Mouse (Mus musculus) embryonic facial prominence, embryonic 14.5 days (tissue): ENCODE results near the gene Ppm1n. TPM values are rescaled to one million over a fixed set of nuclear protein-coding genes. Genes with fewer than 3 reads are reported as not detected.

Experiments used
- ATAC-seq: fragments of 200-750 bp; cut with Nextera tagmentation; 2 replicates; pipeline ENCODE4 v1.8.0; 2017; ENCODE audit warnings: low read depth, moderate number of reproducible peaks, moderate TSS enrichment
- DNase-seq: peaks from one replicate; pipeline ENCODE4 v3.0.0-alpha.2; 2015; ENCODE audit warnings: low spot score
- H3K27ac ChIP-seq: fragments of 300-500 bp; sonication (generic); replicated peaks from 2 replicates; pipeline ENCODE4 v1.5.1; 2014; ENCODE audit warnings: low read depth, mild to moderate bottlenecking, low read length, moderate library complexity
- H3K27me3 ChIP-seq: fragments of 300-500 bp; sonication (generic); replicated peaks from 2 replicates; pipeline ENCODE4 v1.6.1; 2014; ENCODE audit warnings: low read length; ENCODE audit not compliant: control insufficient read depth, insufficient read depth
- H3K36me3 ChIP-seq: fragments of 300-500 bp; sonication (generic); 2 replicates; pipeline ENCODE4 v1.6.1; 2014; ENCODE audit warnings: low read length, mixed read lengths; ENCODE audit not compliant: control insufficient read depth, insufficient read depth
- H3K4me1 ChIP-seq: fragments of 300-500 bp; sonication (generic); 2 replicates; pipeline ENCODE4 v1.6.1; 2014; ENCODE audit warnings: antibody characterized with exemption, low read length; ENCODE audit not compliant: control insufficient read depth, insufficient read depth
- H3K4me2 ChIP-seq: fragments of 300-500 bp; sonication (generic); 2 replicates; pipeline ENCODE4 v1.6.1; 2014; ENCODE audit warnings: low read depth, mild to moderate bottlenecking, low read length, moderate library complexity, mixed read lengths
- H3K4me3 ChIP-seq: fragments of 300-500 bp; sonication (generic); 2 replicates; pipeline ENCODE4 v1.5.1; 2014; ENCODE audit warnings: low read depth, mild to moderate bottlenecking, low read length
- H3K9ac ChIP-seq: fragments of 300-500 bp; sonication (generic); 2 replicates; pipeline ENCODE4 v1.6.1; 2014; ENCODE audit warnings: low read depth, mild to moderate bottlenecking, low read length, moderate library complexity, mixed read lengths
- H3K9me3 ChIP-seq: fragments of 300-500 bp; sonication (generic); 2 replicates; pipeline ENCODE4 v1.6.1; 2016; ENCODE audit warnings: low read length; ENCODE audit not compliant: control insufficient read depth
- WGBS: fragments of 180-500 bp; shearing (Covaris S2); extraction: QIAGEN DNeasy Blood & Tissue Kit; methylation state at CpG from one replicate; pipeline ENCODE4 v1.1.7; 2014; 5-methylcytosine and 5-hydroxymethylcytosine counted together
- polyA plus RNA-seq: library from polyadenylated mRNA; unstranded; fragments of >200 nt; fragmentation: Nextera tagmentation; extraction: Ambion mirVana; gene quantifications from 2 replicates; pipeline ENCODE4 v1.2.1, GENCODE M21; 2014

The Ppm1n gene
- 0.49 TPM in 1 of 2 replicates, not detected in the other for polyA plus RNA-seq

DNA sequence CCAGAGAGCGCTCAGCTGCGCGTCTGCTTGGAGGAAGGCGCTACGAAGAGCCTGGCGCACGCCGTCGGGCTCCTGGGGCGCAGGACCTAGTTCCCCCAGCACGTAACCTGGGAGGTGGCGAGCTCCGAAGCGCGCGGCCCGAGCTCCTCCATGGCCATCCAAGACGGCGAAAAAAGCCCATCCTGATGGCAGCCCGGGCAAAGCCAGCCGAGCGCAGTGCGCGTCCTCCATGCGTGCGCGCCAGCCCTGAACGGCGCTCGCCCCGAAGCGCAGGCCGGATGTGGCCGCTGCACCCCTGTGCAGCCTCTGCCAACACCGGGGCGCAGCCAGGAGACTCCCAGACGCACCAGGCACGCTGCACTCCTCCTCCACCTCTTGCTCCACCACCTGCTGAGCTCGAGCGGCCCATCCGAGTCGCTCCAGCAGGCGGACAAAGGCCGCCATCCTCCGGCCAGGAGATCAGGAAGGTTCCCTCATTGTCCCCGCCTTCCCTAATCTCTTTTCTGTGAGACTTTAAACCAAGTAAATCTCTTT is at the start of gene Ppm1n:
Ppm1n (minus strand) TSS at position 484 of the 534 bp plus-strand sequence.
- H3K36me3 ChIP-seq = no peaks in the 10 kb centered on the region
- ATAC-seq = no peak
- peaks cover 53% of the 10 kb centered on the region for H3K27me3 ChIP-seq
- no peak for DNase-seq
- no peak within 1 kb of the TSS for H3K9ac ChIP-seq
- WGBS = under 1% methylated on average over 15 of the region's 46 CpGs
- no peaks in the 10 kb centered on the region for H3K9me3 ChIP-seq
- H3K4me2 ChIP-seq = peak within 1 kb of the TSS; percentile 41
- H3K4me1 ChIP-seq = no peaks in the 10 kb centered on the region
- H3K4me3 ChIP-seq = peak within 1 kb of the TSS; percentile 30
- no peak within 1 kb of the TSS for H3K27ac ChIP-seq

GRCm38 (mm10) chr7:19328425-19328824 is 48.6 kb upstream of the Ppm1n start:
- H3K9ac ChIP-seq = no peak overlapping the region
- no peaks in the 10 kb centered on the region for H3K36me3 ChIP-seq
- no peak overlapping the region for H3K27ac ChIP-seq
- H3K4me1 ChIP-seq = peaks cover 10% of the 10 kb centered on the region
- no peaks in the 10 kb centered on the region; the same call in 1 of the 2 replicates for H3K9me3 ChIP-seq
- no peak overlapping the region for H3K4me2 ChIP-seq
- no peaks in the 10 kb centered on the region; the same call in 1 of the 2 replicates for H3K27me3 ChIP-seq
- DNase-seq = no peak
- H3K4me3 ChIP-seq = no peak overlapping the region
- no peak for ATAC-seq

DNA sequence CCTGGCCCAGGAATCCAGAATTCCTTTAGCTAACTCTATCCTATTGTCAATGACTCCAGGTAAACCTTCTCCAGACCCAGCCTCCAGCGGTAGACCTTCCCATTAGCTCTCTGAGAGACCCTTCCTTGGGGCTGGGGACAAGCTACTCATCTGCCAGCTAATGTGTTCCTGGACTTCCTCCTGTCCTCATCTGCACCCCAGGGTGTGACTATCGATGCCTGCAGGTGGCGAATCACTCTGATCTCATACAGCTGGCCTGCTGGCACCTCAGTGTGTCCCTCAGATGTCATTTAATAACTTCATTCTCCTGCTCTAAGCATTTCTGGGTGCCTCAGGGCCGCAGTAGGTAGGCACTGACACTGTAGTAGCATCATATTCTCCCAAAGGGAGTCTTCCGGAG is 47.9 kb upstream of the Ppm1n start:
- Histone ChIP-seq H3K27ac (peak overlapping the region; percentile 72; the same call in 1 of the 2 replicates), H3K4me3 (0 out of 2 replicates have a peak overlapping the region, but pooled peaks have one; percentile 41)
- no peak for ATAC-seq

GRCm38 (mm10) chr7:19327128-19327527 is 47.3 kb upstream of the Ppm1n start:
- Histone ChIP-seq H3K9me3 (no peaks in the 10 kb centered on the region; the same call in 1 of the 2 replicates), H3K4me1 (peaks cover 10% of the 10 kb centered on the region), H3K4me2 (peak overlapping the region; percentile 64), H3K36me3 (no peaks in the 10 kb centered on the region), H3K9ac (peak overlapping the region; percentile 66), H3K27me3 (no peaks in the 10 kb centered on the region; the same call in 1 of the 2 replicates), H3K27ac (peak overlapping the region; percentile 72), H3K4me3 (peak overlapping the region; percentile 41)
- ATAC-seq (peak; percentile 75), DNase-seq (peak; percentile 94)
- WGBS = 3% methylated on average over 14 of the region's 22 CpGs

More for the DNA sequence above, 47.9 kb upstream of the Ppm1n start:
- Histone ChIP-seq H3K36me3 (no peaks in the 10 kb centered on the region), H3K27me3 (no peaks in the 10 kb centered on the region; the same call in 1 of the 2 replicates), H3K9ac (peak overlapping the region; percentile 66; the same call in 1 of the 2 replicates), H3K4me1 (peaks cover 10% of the 10 kb centered on the region), H3K4me2 (peak overlapping the region; percentile 64), H3K9me3 (no peaks in the 10 kb centered on the region; the same call in 1 of the 2 replicates)
- DNase-seq = no peak
- WGBS = 79% methylated on average over 5 of the region's 5 CpGs

DNA sequence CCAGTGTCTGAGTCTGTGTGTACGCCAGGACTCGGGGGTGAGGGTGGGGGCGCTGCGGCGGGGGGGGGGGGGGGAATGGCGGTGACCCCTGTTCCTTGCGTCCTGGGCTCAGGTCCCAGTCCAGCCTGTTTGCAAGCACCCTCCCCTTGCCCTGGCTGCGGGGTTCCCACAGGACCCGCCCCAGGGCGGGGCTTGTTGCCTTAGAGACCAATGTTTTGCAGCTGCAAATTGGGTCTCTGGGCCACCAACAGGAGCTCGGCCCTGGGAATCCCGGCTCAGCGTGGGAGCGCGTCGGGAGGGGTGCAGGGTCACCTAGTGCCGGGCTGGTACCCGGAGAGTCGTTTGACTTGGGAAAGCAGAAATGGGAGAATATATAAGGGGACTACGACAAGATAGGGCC is 46.5 kb upstream of the Ppm1n start:
- Histone ChIP-seq H3K9ac (peak overlapping the region; percentile 66), H3K27ac (peak overlapping the region; percentile 72)

DNA sequence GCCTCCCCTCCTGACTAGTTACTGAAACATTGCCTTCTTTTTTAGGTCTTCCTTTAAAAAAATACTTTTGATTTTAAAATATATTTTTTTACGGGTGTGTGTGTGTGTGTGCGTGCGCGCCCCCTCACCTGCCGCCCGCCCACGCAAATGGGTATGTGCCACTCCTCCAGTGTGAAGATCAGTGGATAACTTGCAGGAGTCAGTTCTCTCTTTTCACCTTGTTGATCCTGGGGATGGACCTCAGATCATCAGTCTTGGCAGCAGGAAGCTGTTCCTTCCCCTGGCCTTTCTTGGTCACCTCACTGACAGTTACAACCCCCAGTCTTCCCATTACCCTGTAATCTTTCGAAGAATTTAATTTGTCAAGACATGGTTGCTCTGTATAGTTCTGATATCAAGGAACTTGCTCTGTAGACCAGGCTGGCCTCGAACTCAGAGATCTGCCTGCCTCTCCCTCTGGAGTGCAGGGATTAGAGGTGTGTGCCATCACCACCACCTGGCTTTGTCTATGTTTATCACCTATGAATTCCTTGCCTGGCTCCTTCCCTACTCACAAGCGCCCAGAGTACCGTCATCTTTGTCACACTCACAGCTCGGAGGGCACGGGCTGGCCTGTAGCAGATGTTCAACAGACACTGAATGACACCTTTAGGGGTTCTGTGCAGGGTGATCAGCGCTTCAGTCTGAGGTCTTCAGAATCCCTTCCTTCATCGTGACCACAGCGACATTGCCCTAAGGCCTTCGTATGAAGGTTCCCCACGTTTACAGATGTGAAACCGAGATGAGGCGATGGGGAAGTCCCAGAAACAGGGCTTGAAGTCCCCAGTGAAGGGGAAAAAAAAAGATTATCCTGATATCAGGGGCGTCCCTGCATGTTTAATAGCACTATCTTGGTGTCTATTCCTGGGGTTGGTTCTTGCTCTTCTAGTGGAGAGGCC is 45.7 kb upstream of the Ppm1n start:
- no peak overlapping the region for H3K9ac ChIP-seq
- no peak overlapping the region for H3K4me3 ChIP-seq
- no peak overlapping the region for H3K27ac ChIP-seq
- H3K4me1 ChIP-seq = peaks cover 12% of the 10 kb centered on the region
- WGBS = 74% methylated on average over 21 of the region's 21 CpGs
- DNase-seq (no peak), ATAC-seq (no peak)
- no peaks in the 10 kb centered on the region for H3K36me3 ChIP-seq
- H3K9me3 ChIP-seq = no peaks in the 10 kb centered on the region; the same call in 1 of the 2 replicates
- peak overlapping the region; percentile 64; the same call in 1 of the 2 replicates for H3K4me2 ChIP-seq
- H3K27me3 ChIP-seq = no peaks in the 10 kb centered on the region; the same call in 1 of the 2 replicates

More for the DNA sequence above, 46.5 kb upstream of the Ppm1n start:
- no peaks in the 10 kb centered on the region for H3K36me3 ChIP-seq
- peak overlapping the region; percentile 64 for H3K4me2 ChIP-seq
- peak overlapping the region; percentile 41 for H3K4me3 ChIP-seq
- under 1% methylated on average over 19 of the region's 20 CpGs for WGBS
- DNase-seq = peak; percentile 89
- H3K4me1 ChIP-seq = peaks cover 10% of the 10 kb centered on the region
- H3K9me3 ChIP-seq = no peaks in the 10 kb centered on the region; the same call in 1 of the 2 replicates
- peak; percentile 78 for ATAC-seq
- no peaks in the 10 kb centered on the region; the same call in 1 of the 2 replicates for H3K27me3 ChIP-seq

- H3K4me1 ChIP-seq = peaks cover 19% of the 10 kb centered on the region
- no peaks in the 10 kb centered on the region; the same call in 1 of the 2 replicates for H3K9me3 ChIP-seq
- H3K27me3 ChIP-seq = no peaks in the 10 kb centered on the region; the same call in 1 of the 2 replicates
- H3K36me3 ChIP-seq = no peaks in the 10 kb centered on the region
- no peak overlapping the region for H3K27ac ChIP-seq
- no peak overlapping the region for H3K9ac ChIP-seq
- H3K4me2 ChIP-seq = no peak overlapping the region
- DNase-seq (no peak), ATAC-seq (no peak)
- H3K4me3 ChIP-seq = no peak overlapping the region
- WGBS = 89% methylated on average over 11 of the region's 11 CpGs
Measured at GRCm38 (mm10) chr7:19324221-19324620, 44.4 kb upstream of the Ppm1n start.

DNA sequence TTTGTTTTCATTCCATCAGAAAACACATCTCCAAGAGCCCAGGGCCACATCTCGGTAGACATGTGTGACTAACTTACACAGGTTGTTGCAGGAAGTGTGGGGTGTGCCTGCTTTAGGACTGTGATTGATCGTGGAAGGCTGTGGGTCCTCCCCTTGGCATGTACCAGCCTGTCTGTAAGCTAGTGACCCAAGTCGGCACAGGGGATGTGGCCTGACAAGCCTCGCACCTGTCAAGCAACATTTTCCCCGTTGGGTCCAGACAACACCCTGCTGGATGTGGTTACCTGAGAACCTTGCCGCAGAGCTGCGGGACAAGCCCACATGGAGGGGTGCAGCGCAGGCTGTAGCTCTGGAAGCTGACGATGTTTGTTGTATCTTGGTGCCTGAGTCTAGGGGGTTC is 42.6 kb upstream of the Ppm1n start:
- ATAC-seq (peak; percentile 9; the same call in 1 of the 2 replicates), DNase-seq (peak; percentile 71)
- no peak overlapping the region for H3K4me3 ChIP-seq
- H3K27me3 ChIP-seq = no peaks in the 10 kb centered on the region; the same call in 1 of the 2 replicates
- WGBS = 48% methylated on average over 9 of the region's 9 CpGs
- no peak overlapping the region for H3K27ac ChIP-seq
- H3K9me3 ChIP-seq = no peaks in the 10 kb centered on the region
- no peak overlapping the region for H3K4me2 ChIP-seq
- H3K36me3 ChIP-seq = no peaks in the 10 kb centered on the region
- peaks cover 19% of the 10 kb centered on the region for H3K4me1 ChIP-seq
- no peak overlapping the region for H3K9ac ChIP-seq
